Mouse (Mus musculus) G1E (cell line): ENCODE results near the gene D930020B18Rik. TPM values are rescaled to one million over a fixed set of nuclear protein-coding genes. Genes with fewer than 3 reads are reported as not detected.

Experiments used
- ATAC-seq: 2 replicates; pipeline ENCODE4 v1.8.0; 2016; ENCODE audit warnings: mild to moderate bottlenecking; ENCODE audit not compliant: insufficient number of reproducible peaks, poor library complexity, low FRiP score, severe bottlenecking; ENCODE audit errors: extremely low read depth
- DNase-seq: peaks from one replicate; pipeline ENCODE4 v3.0.0; 2012; ENCODE audit warnings: low spot score
- H3K27me3 ChIP-seq: 2 replicates; pipeline ENCODE4 v1.6.1; 2012; ENCODE audit warnings: mild to moderate bottlenecking, low read length, inconsistent platforms; ENCODE audit not compliant: insufficient read depth
- H3K36me3 ChIP-seq: replicated peaks from 2 replicates; pipeline ENCODE3; 2012; ENCODE audit warnings: mild to moderate bottlenecking, inconsistent platforms
- H3K4me1 ChIP-seq: 2 replicates; pipeline ENCODE4 v1.6.1; 2012; ENCODE audit warnings: low read depth, low read length, inconsistent platforms, mixed read lengths; ENCODE audit not compliant: insufficient read depth
- H3K4me3 ChIP-seq: 2 replicates; pipeline ENCODE4 v1.5.1; 2012; ENCODE audit warnings: low read depth, mild to moderate bottlenecking, inconsistent platforms, low read length, moderate library complexity, mixed read lengths
- H3K9me3 ChIP-seq: replicated peaks from 2 replicates; pipeline ENCODE4 v1.6.1; 2012; ENCODE audit warnings: inconsistent platforms
- CTCF ChIP-seq: IDR thresholded peaks from 2 replicates; pipeline ENCODE4 v1.5.1; 2012; ENCODE audit warnings: low read depth, low read length, inconsistent platforms, mixed read lengths
- GATA1 ChIP-seq: IDR thresholded peaks from 2 replicates; pipeline ENCODE4 v1.6.1; 2012; ENCODE audit warnings: borderline replicate concordance, low read length, inconsistent platforms, mixed read lengths
- GATA2 ChIP-seq: IDR thresholded peaks from 2 replicates; pipeline ENCODE4 v1.6.1; 2012; ENCODE audit warnings: low read depth, low read length, inconsistent platforms, borderline replicate concordance
- POLR2AphosphoS5 ChIP-seq: IDR thresholded peaks from 2 replicates; pipeline ENCODE4 v1.6.1; 2012; ENCODE audit warnings: low read depth, low read length, inconsistent platforms; ENCODE audit not compliant: insufficient replicate concordance
- TAL1 ChIP-seq: conservative IDR thresholded peaks from 2 replicates; pipeline ENCODE4 v1.6.1; 2012; ENCODE audit warnings: low read depth, low read length, inconsistent platforms, mixed read lengths
- polyA plus RNA-seq: library from polyadenylated mRNA; stranded (reverse); fragments of >175 nt; gene quantifications from 2 replicates; pipeline ENCODE4 v1.2.3, GENCODE M21; 2012
- total RNA-seq, 2 experiments: library from RNA; stranded (forward) in 1 of 2; stranded (reverse) in 1 of 2; fragments of 200-1000 nt in 1 of 2; fragments of >200 nt in 1 of 2; fragmentation: Nextera tagmentation in 1 of 2; gene quantifications; 2 replicates each; pipeline ENCODE4 v1.2.3; 2014 to 2017

Gene D930020B18Rik
- total and polyA plus RNA-seq, 3 experiments = 0.05 TPM; not detected in 2

GRCm38 (mm10) chr10:121680902-121681301, 39.5 kb downstream of the D930020B18Rik start:
- 0 out of 2 replicates have a peak, but pooled peaks cover 2% of the 10 kb centered on the region for H3K9me3 ChIP-seq
- DNase-seq (no peak), ATAC-seq (no peak)
- no peaks in the 10 kb centered on the region for H3K27me3 ChIP-seq
- TF ChIP-seq POLR2AphosphoS5 = no peak
- no peak for TF ChIP-seq GATA1
- TF ChIP-seq GATA2 = no peak
- TF ChIP-seq TAL1 = no peak
- TF ChIP-seq CTCF = no peak
- no peaks in the 10 kb centered on the region for H3K36me3 ChIP-seq
- no peaks in the 10 kb centered on the region for H3K4me1 ChIP-seq
- H3K4me3 ChIP-seq = no peak overlapping the region

- TF ChIP-seq GATA1 (no peak), GATA2 (no peak), TAL1 (no peak), CTCF (no peak), POLR2AphosphoS5 (no peak)
- no peak for ATAC-seq
- no peak for DNase-seq
- no peaks in the 10 kb centered on the region for H3K4me1 ChIP-seq
- 0 out of 2 replicates have a peak, but pooled peaks cover 2% of the 10 kb centered on the region for H3K9me3 ChIP-seq
- H3K36me3 ChIP-seq = no peaks in the 10 kb centered on the region
- no peaks in the 10 kb centered on the region for H3K27me3 ChIP-seq
- no peak overlapping the region for H3K4me3 ChIP-seq
Observed at GRCm38 (mm10) chr10:121682539-121682938, 41.2 kb downstream of the D930020B18Rik start.

- peaks cover 6% of the 10 kb centered on the region; the same call in 1 of the 2 replicates for H3K9me3 ChIP-seq
- ATAC-seq = no peak
- TF ChIP-seq TAL1 (no peak), GATA1 (no peak), POLR2AphosphoS5 (no peak)
Observed at GRCm38 (mm10) chr10:121686153-121686660, 44.8 kb downstream of the D930020B18Rik start.

GRCm38 (mm10) chr10:121687511-121687910, 46.1 kb downstream of the D930020B18Rik start:
- Histone ChIP-seq H3K4me3 (no peak overlapping the region), H3K36me3 (no peaks in the 10 kb centered on the region), H3K9me3 (peaks cover 6% of the 10 kb centered on the region; the same call in 1 of the 2 replicates), H3K4me1 (no peaks in the 10 kb centered on the region), H3K27me3 (no peaks in the 10 kb centered on the region)
- TF ChIP-seq CTCF (no peak), GATA2 (no peak), POLR2AphosphoS5 (no peak), TAL1 (no peak), GATA1 (no peak)
- no peak for ATAC-seq
- no peak for DNase-seq

More at GRCm38 (mm10) chr10:121686153-121686660, 44.8 kb downstream of the D930020B18Rik start:
- H3K36me3 ChIP-seq = no peaks in the 10 kb centered on the region
- no peak for DNase-seq
- no peak overlapping the region for H3K4me3 ChIP-seq
- no peaks in the 10 kb centered on the region for H3K4me1 ChIP-seq
- no peaks in the 10 kb centered on the region for H3K27me3 ChIP-seq

GRCm38 (mm10) chr10:121689591-121690314, 48.4 kb downstream of the D930020B18Rik start:
- Histone ChIP-seq H3K9me3 (peaks cover 6% of the 10 kb centered on the region; the same call in 1 of the 2 replicates), H3K4me1 (no peaks in the 10 kb centered on the region), H3K36me3 (no peaks in the 10 kb centered on the region), H3K27me3 (no peaks in the 10 kb centered on the region), H3K4me3 (no peak overlapping the region)
- DNase-seq (no peak), ATAC-seq (no peak)
- no peak for TF ChIP-seq TAL1

- DNase-seq (no peak), ATAC-seq (no peak)
- H3K4me3 ChIP-seq = no peak overlapping the region
Observed at GRCm38 (mm10) chr10:121692944-121693579, 51.7 kb downstream of the D930020B18Rik start.

More at GRCm38 (mm10) chr10:121692944-121693579, 51.7 kb downstream of the D930020B18Rik start:
- no peaks in the 10 kb centered on the region for H3K36me3 ChIP-seq
- H3K9me3 ChIP-seq = peaks cover 8% of the 10 kb centered on the region; the same call in 1 of the 2 replicates
- no peaks in the 10 kb centered on the region for H3K27me3 ChIP-seq
- no peak for TF ChIP-seq POLR2AphosphoS5
- no peak for TF ChIP-seq GATA1
- no peak for TF ChIP-seq TAL1
- TF ChIP-seq CTCF = no peak
- no peak for TF ChIP-seq GATA2
- no peaks in the 10 kb centered on the region for H3K4me1 ChIP-seq
